Mouse (Mus musculus) thymus, postnatal 10 days (tissue): ENCODE measurements at regions not wholly inside any gene's neighbourhood (a gene's known extent, or its start where the extent isn't known, plus 50 kb on each side); places are given as distances from the start of the nearest gene placed in this dataset.

Experiments used
- DNase-seq, 2 experiments: peaks; one replicate each; pipeline ENCODE4 v3.0.0; 2021; ENCODE audit warnings: low spot score in 2 of 2

DNA sequence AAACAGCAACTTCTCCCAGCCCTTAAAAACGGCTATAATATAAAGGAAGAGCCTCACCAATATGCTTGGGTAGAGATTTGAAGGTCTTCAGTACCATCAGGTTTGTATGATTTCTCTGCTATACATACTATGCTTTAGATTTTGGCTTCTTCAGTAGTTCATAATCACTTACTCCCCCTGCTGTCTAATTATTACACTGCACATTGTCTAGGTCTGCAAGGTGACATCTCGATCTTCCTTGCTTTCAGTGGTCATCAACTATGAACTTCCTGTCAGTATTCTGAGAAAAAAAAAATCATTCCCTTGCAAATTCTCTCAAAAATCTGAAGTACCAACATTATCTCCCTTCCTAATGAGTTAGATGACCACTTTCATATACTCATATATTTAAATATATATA, 225.4 kb upstream of the Galnt5 start:
- no peak for DNase-seq

DNA sequence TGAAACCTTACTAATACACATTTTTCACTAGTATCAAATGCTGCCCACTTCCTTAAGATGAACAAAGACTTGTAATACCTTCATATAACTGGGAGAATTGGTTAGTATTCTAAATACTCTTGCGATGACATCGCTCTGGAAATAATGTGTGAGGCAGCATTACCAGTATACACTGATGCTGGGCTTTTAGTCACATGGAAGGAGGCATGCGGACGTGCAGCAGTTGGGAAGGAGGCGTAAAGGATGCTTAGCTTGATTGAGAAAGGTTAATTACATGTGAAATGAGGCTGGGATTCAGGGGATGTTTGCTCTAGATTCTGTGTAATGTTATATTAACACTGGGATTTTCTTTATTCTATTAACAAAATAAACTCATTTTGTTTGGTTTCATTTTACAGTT, 221.5 kb upstream of the Galnt5 start:
- no peak for DNase-seq

DNA sequence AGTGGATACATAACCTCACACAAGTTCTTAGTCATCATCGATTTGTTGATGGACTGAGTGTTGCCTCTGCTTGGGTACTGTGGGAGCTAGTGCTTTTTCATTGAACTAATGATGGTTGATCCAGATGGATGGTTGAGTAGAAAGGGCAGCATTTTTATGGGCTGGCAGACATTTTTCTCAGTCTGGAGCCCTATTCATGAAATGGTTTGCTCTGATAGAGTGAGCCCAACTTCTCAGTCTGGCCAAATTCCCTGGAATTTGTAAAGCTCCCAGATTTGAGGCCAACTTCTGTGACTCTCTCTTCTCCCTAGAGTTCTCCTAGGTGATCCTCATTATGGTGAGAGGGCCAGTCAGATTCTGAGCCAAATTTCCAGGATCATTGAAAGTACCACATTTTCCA, 216.8 kb upstream of the Galnt5 start:
- DNase-seq = no peak

DNA sequence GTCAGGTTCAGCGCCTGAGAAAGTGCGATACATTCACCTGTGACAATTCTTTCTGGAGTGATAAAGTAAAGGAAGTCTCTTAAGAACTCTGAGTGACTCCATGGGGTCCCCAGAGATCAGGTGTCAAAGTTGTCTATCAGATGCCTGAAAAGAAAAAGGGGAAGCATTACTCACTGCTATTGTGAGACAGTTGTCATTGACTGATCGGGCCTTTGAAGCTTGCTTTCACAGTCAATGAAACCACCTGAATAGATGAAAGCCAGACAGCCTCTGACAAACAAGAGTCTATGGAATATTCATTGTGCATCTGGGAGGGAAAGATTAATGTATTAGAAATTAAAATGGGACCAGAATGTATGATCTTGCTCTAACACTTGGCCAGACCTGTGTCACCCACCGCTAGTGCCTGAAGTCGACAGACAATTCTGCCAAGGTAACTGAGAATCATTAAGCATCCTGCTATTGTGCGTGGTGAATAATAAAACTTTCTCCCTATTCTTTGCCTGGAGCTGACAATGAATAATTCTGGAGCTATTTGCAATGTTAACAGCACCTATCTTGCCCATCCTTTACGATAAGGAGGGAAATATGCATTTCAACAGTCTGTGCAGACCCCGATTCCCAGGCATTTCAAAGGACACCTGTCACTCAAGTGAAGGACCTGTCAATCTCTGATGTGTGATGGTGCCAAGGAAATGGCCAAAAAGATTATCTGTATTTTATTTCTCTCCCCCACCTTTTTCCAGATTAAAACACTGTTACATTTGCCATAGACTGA, 204.0 kb upstream of the Galnt5 start:
- DNase-seq = no peak

DNA sequence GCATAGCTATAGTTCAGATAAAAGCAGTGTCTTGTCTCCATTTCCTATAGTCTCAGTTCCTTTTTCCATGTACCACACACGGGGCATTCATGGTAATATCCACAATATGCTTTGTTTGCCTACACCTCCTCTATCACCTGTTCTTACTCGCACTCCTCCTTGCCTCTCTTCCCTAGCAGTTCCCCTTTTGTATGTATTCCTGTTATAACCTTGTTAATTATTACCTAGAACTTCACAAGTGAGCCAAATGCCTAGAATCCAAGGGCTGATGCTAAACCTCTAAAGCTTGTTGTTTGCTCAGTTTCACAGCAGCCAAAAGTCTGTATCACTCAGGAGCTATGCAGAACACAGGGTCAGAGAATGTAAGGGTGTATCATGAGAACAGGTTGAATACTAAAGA, 198.4 kb upstream of the Galnt5 start:
- no peak for DNase-seq

DNA sequence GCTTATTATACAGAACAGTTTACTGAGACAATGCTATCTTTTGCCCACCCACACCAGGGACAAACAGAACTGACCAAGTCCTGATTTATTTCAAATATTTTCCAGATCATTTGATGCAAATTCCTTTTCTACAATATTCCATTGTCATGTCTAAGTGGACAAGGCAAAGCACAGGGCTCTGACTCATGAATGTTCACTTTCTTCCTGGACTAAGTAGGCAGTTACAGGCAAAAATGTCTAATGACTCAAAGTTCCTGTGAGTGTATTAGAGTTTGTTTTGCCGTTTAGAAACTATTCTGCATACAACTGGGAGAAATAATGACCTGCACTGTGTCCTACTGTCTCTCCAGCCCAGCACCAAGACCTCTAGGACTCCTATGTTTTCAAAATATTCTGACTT, 189.8 kb upstream of the Galnt5 start:
- no peak for DNase-seq

DNA sequence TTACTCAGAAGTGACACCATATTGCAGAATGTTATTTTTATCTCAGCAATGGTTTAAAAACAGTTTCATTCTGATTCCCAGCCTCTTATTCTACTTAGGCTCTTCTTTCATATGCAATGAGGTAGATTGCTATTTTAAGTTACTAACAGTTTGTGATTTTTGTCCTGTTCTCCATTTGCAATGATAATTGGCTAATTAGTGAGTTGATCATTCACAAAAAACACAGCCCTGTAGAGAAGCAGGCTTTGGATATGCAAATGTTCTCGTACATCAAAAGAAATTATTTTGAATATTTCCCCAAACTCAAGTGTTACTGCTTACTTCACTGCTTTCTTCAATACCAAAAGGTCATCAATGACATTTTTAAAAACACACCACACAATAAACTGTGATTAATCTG, 184.7 kb upstream of the Galnt5 start:
- no peak for DNase-seq

DNA sequence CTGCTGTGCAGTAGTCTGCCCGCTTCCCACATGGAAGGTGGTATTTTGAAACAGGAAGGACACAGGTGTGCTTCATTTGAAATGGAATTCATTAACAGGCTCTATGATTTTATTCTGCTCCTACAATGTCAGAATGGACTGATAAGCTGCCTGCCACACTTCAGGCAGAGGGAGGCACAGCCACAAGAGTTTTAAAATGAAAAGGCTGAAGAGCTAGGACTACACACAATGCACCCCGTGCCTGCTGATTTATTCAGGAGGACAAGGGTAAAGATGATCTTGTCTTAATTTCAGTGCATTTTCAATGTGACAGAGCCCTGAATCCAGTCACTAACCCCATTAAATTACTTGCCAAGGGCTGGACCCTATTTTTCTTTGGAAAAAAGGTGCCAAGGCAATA, 177.3 kb upstream of the Galnt5 start:
- no peak for DNase-seq

DNA sequence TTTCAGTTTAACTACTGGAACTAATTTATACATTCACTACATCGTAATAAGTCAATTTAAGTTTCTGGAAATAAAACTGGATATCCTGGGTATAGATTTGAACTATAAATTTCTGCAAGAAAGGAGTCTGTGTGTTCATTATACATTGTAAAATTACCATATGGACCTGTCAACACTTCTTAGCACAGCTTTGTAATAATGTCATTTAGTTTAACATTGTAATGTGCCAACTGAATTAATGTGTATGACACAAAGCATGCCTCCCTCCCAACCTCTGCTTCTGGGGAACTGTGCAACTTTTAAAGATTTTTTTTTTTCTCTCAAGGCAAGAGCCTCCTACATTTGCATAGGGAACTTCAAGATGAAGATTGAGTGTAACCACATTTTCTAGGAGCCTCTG, 176.8 kb upstream of the Galnt5 start:
- DNase-seq = no peak

DNA sequence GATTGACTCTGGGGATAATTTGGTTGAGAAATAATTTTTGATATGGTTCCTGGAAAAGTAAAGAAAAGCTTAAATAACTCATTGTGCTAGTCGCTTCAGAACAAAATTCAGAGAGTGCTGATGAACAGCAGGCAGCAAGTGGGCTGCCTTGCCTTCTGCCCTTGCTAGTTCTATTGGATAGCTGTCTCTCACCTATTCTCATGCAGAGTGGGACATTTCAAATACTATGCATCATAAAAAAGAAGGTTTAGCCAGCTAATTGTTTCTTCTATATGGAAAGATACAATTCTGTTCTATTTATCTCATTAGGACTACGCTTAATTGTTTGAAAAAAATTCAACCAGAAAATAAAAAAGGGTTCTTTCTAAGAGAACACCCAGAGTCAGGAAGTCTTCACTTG, 169.4 kb upstream of the Galnt5 start:
- no peak for DNase-seq

DNA sequence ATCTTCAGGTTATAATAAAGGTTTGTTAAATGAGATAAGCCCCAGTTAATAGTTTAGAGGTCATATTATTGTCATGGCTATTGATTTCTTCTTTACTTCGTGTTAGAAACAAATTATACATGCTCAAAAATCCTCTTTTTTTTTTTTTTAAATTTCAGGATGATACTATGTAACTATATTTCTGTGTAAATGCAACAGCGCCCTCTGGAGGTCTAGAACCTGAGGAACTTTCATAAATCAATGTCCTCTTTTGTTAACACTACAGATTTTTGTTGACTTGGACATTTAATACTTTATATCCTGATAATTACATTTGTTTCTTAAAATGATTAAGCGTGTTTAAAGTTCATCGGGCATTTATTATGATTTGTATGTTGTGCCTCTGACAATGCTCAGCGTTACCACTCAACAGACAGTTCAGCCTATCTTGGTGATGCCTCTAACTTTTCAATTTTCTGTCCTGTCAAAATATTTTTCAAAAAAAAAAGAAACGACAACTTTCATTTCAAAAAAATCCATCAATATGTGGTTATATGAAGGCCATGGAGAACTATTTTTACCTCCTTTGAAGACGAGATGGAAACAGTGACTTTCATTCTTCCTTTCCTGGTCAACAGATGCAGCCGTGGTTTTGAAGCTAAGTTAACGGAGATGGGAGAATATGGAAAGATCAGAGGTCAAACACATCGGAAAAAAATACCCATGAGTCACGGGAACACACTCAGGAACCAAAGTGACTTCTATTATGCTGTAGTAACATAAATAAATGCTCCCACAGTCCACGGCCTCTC, 164.9 kb upstream of the Galnt5 start:
- peak in 1 of 2 experiments; percentile 11 for DNase-seq

DNA sequence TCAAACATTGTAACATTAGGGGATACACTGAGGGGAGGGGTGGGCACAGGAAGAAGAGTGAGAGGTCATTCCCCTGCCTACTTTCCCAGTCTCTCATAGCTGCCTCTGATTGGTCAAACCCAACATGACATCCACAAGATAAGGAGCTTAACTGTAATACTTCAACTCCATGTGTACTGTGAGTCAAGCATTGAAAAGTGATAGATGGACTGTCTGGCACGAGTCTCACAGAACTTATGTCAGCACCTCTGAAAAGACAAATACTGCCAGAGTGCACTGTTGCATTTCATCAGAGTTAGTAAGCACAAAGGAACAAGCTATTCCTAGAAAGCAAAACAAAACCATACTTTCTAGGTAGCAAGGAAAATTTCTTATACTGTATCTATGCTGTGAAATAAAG, 152.5 kb upstream of the Galnt5 start:
- no peak for DNase-seq

DNA sequence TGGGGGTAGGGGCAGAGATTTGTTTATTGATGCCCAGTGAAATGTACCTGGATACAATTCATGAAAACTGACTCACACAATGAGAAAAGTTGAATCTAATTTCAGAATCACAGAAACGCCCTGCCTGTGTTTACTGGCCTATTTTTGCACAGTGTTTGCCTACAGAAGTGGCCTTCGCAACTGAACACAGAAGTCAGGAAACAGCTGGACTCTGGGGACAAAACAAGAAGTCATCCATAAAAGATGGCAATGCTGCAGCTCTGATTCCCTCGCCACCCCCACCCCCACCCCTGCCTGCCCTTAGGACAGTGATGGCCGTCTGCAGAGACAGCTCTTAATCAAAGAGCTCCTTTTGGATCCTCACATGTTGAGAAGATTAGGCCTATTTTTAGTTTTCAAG, 150.0 kb upstream of the Galnt5 start:
- no peak for DNase-seq

DNA sequence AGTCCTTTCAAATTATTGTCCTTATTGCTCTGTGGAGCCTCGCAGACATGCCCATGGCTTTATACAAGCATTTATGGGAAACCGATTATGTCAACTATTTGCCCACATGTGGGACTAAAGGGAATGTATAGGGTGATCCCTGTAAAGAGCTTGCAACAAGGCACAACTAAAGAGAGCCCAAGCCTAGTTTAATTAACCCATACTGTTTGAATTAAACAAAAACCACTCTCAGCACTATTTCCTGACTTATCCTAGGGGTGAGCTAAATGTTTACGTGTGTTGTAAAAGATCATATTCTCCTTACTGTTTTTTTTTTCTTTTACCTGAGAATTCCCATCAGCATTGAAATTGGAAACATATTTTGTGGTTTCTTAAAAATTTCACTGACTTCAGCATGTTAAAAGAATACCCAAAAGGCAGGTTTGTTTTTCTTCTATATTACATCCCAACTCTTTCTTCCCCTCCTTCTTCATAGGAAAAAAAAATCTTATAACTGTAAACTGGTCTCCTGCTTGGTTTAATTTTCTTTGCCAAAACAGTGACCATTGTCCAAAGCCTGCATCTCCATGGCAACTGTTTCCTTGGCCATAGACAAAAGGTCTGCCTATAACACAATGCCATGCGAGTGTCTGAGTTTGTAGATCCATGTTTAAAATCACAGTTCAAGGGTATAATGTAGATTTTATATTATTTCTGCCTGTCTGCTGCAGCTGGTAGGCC, 148.2 kb upstream of the Galnt5 start:
- DNase-seq = no peak

DNA sequence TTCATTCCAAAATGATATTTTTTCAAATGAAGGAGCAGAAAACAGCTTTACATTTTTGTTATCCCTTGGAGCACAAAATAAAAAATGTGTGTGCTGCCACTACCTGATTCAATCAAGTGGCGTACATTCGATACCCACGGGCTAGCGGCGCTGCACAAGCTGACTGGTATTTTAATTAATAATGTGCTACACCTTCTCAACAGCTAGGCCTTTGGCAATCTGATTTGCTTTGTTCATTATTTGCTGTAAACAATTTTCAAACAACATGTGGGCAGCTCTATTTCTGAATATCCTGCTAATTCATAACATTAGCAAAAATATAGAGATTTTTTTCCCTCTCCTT, 147.7 kb upstream of the Galnt5 start:
- no peak for DNase-seq

DNA sequence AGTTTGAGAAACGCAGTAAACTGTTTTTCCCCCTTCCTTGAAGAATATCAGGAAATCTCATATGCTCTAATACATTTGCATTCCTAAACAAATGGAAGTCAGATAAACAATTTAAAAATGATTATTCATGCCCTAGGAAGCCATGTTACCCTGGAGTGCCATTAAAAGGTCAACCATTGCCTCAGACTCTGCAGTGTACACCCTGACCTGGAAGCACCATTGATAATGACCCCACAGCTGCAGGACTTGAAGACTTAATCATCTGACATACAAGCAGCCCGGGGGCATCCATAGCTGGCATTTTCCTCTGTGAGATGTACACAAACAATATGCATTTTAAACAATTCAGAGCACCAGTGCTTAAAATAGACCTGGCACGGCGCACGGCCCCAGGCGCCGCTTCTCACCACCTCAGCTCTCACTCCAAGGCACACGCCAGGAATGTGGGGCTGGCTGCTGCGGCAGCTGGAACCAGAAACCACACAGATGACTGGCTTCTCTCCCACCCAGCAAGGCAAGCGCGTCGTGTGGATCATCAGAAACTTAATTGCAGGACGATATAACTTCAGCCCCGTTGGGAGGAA, 141.1 kb upstream of the Galnt5 start:
- DNase-seq = no peak

DNA sequence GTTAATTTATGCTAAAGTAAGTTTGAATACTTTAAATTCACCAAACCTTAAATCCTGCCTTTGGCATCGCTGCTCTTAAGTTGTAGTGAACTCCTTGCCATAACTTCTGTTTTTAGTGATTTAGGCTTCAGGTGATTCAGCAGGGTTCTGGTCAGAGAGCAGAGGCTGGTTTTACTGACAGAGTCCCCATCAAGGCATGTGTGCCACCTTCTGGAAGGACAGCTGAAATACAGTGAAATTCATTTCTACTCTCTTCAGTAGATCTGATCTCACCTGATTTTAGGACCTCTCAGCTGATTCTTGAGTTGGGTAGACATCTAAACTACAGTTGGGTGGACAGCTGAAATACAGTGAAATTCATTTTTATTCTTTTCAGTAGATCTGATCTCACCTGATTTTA, 132.4 kb upstream of the Galnt5 start:
- DNase-seq = no peak

DNA sequence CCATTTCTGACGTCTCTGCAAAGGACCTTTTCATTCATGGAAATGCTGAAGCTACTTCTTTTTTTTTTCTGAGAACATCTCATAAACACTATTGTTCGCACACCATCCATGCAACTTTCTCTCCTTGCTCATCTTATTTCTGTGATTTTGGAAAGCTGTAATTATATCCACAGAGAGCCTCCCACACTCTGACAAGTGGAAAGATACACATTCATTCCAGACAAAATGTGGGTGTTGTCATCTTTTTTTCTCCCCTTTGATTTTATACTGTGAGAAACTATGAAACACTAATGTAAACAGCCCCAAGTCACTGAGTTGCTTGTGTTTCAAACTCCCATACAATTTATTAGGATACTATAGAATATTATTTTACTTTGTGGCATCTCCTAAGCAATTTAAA, 129.6 kb upstream of the Galnt5 start:
- no peak for DNase-seq

DNA sequence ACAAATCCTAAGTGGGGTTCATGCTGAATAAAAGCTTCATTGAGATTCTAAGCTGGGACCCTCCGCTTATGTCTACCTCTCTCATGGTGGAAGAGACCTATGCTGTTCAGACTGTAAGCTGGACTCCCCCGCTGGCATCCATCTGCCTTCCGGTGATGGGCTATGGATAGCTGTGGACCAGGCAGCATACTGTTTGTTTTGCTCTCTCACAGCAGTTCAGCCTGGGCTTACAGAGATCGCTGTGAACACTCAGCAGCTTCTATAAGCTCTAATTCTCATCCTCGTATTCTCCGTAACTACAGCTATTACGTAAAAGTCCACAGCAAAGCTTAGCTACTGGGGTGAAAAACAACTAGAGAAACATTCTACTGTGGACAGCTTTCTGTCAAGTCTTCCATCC, 97.5 kb upstream of the Galnt5 start:
- DNase-seq = no peak

DNA sequence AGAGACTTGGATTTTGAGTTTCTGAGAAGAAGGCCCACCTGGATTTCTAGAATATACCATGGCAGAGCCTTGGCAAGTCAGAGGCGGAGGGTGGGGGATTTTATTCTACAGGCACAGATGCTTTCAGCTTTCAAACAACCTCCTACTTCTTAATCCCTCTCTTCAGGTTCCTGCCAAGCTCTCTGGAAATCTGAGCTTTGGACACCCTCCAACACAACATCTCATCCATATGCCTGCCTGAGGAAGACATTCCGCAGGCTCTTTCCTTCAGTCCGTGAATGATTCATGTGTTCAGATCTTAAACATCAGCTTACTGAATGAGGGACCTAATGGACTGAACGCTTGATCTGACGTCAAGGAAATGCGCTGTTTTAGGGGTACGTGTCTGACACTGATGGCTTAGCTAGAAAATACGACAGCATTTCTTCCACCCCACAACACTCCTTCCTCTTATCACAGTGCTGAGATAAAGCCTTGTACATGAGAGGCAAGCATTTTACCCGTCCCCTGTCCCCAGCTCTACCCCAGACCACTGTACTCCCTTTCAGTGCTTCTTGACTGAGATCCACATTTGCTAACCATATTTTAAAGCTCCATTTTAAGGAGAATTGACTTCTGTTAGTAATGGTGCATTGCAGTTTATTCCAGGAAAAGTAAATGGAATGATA, 97.0 kb upstream of the Galnt5 start:
- DNase-seq = no peak

DNA sequence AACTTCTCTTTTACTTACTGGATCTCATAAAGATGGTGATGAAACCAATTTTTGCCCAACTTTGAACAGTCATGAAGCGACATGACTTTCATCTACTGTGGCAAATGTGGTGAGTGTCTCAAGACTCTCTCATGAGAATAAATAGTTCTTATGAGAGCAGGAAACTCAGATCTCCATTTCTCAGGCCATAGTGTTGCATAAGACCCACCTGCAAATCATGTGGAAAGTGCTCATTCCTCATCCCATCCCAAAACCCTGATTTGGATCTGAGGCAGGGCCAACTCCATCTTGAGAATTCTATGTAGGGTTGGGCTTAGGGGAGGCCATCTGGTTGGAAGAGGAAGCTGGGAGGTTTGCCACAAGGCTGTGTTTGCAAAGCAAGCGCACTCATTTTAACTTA, 92.5 kb upstream of the Galnt5 start:
- DNase-seq = no peak

DNA sequence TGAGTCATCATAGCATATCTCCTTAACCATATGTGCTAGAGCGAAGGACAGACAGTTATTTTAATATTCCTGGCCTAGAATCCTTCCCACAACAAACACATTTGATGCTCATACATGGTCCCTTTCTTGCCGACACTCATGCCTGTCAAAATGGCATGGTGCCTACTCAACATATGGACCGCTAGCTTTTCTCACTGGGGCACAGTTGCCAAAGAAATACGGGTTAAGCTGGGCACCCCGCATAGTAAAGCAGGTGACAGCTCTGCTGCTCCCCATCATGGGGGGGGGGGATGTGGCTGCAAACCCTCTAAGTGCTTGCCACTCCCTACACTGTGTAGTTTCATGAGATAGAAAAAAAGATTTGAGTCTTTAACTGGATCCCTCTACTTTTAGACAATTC, 90.7 kb upstream of the Galnt5 start:
- DNase-seq = no peak
